Mouse (Mus musculus) liver, adult 2 months (tissue): ENCODE data around the gene Igfn1. TPM values are rescaled to one million over a fixed set of nuclear protein-coding genes. Genes with fewer than 3 reads are reported as not detected.

Experiments used
- DNase-seq: peaks from one replicate; pipeline ENCODE4 v3.0.0-alpha.2; 2011; ENCODE audit warnings: low read depth, low spot score; ENCODE audit errors: extremely low read depth
- H3K27ac ChIP-seq: fragments of 200-500 bp; replicated peaks from 2 replicates; pipeline ENCODE4 v1.5.1; 2012; ENCODE audit warnings: low read depth, mild to moderate bottlenecking, control low read depth, inconsistent platforms, low read length; ENCODE audit not compliant: insufficient read depth
- H3K27me3 ChIP-seq: fragments of 200-500 bp; 2 replicates; pipeline ENCODE4 v1.6.1; 2012; ENCODE audit warnings: mild to moderate bottlenecking, moderate library complexity, low read length, inconsistent platforms; ENCODE audit not compliant: control insufficient read depth, insufficient read depth
- H3K36me3 ChIP-seq: fragments of 200-500 bp; 2 replicates; pipeline ENCODE4 v1.6.1; 2012; ENCODE audit warnings: low read length, inconsistent platforms; ENCODE audit not compliant: control insufficient read depth, insufficient read depth
- H3K4me1 ChIP-seq: fragments of 200-500 bp; 2 replicates; pipeline ENCODE4 v1.6.1; 2011; ENCODE audit warnings: low read length; ENCODE audit not compliant: control insufficient read depth, insufficient read depth
- H3K4me3 ChIP-seq: fragments of 200-500 bp; 2 replicates; pipeline ENCODE4 v1.5.1; 2011; ENCODE audit warnings: low read depth, mild to moderate bottlenecking, control low read depth, low read length, moderate library complexity; ENCODE audit not compliant: insufficient read depth
- H3K79me2 ChIP-seq: fragments of 200-500 bp; 2 replicates; pipeline ENCODE4 v1.6.1; 2012; ENCODE audit warnings: inconsistent platforms, mild to moderate bottlenecking, low read length, moderate library complexity; ENCODE audit not compliant: control insufficient read depth, insufficient read depth
- H3K9ac ChIP-seq: fragments of 200-500 bp; 2 replicates; pipeline ENCODE4 v1.6.1; 2012; ENCODE audit warnings: low read depth, mild to moderate bottlenecking, control low read depth, inconsistent platforms, low read length
- CTCF ChIP-seq: fragments of 200-500 bp; IDR thresholded peaks from 2 replicates; pipeline ENCODE4 v1.5.1; 2011; ENCODE audit warnings: low read depth, low read length, control low read depth
- POLR2A ChIP-seq: fragments of 200-500 bp; IDR thresholded peaks from 2 replicates; pipeline ENCODE4 v1.6.1; 2011; ENCODE audit warnings: low read length, control low read depth; ENCODE audit not compliant: insufficient read depth; ENCODE audit errors: extremely low read depth
- WGBS: fragments of 180-500 bp; shearing (Covaris S2); methylation state at CpG from one replicate; pipeline ENCODE4 v1.1.7; 2018; 5-methylcytosine and 5-hydroxymethylcytosine counted together
- polyA plus RNA-seq: library from polyadenylated mRNA; depleted of rRNA; stranded (reverse); fragments of >200 nt; gene quantifications from 2 replicates; pipeline ENCODE4 v1.2.3, GENCODE M21; 2012; rRNA removed
- total RNA-seq: library from RNA; depleted of rRNA; stranded (reverse); fragments of >200 nt; gene quantifications from 2 replicates; pipeline ENCODE4 v1.2.3, GENCODE M21; 2014; rRNA removed

Igfn1 gene
- not detected in 2 replicates for total RNA-seq
- polyA plus RNA-seq: not detected in 2 replicates

DNA sequence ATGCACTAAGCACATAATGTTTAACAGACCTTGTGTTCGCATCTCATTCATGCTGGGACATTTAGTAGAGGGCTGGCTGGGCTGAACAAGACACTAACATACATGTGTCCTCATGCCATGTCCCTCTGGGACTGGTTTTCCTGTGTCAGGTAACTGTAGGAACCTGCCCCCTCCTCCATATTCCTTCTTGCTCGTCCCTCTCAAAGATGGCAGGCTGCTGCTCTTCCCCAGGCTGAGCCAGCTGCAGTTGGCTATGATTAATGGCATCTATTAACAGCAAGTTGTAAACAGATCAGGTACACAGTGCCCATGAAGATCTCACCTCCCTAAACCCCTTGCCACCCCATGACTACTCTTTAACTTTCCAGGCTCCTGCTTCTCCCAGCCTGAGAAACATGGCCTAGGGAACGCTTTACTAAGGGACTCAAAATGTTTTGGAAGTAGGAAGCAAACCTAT, at the start of gene Igfn1:
Igfn1 (minus strand) TSS at position 51 of the 457 bp plus-strand sequence.
- H3K36me3 ChIP-seq: no peaks in the 10 kb centered on the region
- no peak within 1 kb of the TSS for H3K9ac ChIP-seq
- no peak within 1 kb of the TSS for H3K4me3 ChIP-seq
- H3K27ac ChIP-seq: no peak within 1 kb of the TSS
- 95% methylated on average over 3 of the region's 3 CpGs for WGBS
- H3K79me2 ChIP-seq: no peaks in the 10 kb centered on the region
- no peak for TF ChIP-seq CTCF
- TF ChIP-seq POLR2A: no peak
- peak; percentile 24 for DNase-seq
- no peaks in the 10 kb centered on the region; the same call in 1 of the 2 replicates for H3K4me1 ChIP-seq
- no peaks in the 10 kb centered on the region for H3K27me3 ChIP-seq

- TF ChIP-seq POLR2A (no peak), CTCF (no peak)
- 91% methylated on average over 3 of the region's 3 CpGs for WGBS
- DNase-seq: no peak
- H3K36me3 ChIP-seq: no peaks in the 10 kb centered on the region
- H3K4me1 ChIP-seq: no peaks in the 10 kb centered on the region
- H3K27me3 ChIP-seq: peaks cover 2% of the 10 kb centered on the region; the same call in 1 of the 2 replicates
- no peak overlapping the region for H3K9ac ChIP-seq
- H3K79me2 ChIP-seq: no peaks in the 10 kb centered on the region
- no peak overlapping the region for H3K4me3 ChIP-seq
- H3K27ac ChIP-seq: no peak overlapping the region
Observed at GRCm38 (mm10) chr1:136055771-136056170, 49.6 kb upstream of the Igfn1 start.

DNA sequence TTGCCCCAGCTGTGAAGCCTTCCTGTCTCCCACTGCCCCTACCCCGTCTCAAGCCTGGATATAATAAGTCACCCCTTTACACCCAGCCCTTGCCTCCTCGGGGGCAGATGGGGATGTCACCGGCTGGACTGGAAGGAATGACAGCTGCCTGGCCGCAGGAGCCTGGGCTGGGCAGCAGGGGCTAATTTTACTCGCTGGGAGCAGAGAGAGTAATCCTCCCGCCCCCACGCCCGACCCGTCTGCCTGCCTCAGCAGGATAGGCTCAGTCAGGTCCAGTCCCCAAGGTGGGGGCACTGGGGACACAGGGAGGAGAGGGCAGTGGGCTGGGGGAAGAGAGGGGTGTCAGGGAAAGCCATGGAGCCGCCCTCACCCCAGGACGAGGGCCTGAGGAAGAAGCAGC, 46.4 kb upstream of the Igfn1 start, which contains the start of gene Cacna1s:
Cacna1s (plus strand) TSS at position 204 of the 400 bp plus-strand sequence.
- no peak within 1 kb of the TSS for H3K4me3 ChIP-seq
- TF ChIP-seq CTCF (no peak), POLR2A (no peak)
- H3K4me1 ChIP-seq: no peaks in the 10 kb centered on the region
- H3K79me2 ChIP-seq: no peaks in the 10 kb centered on the region
- 72% methylated on average over 11 of the region's 11 CpGs for WGBS
- H3K27me3 ChIP-seq: peaks cover 8% of the 10 kb centered on the region; the same call in 1 of the 2 replicates
- H3K36me3 ChIP-seq: no peaks in the 10 kb centered on the region
- no peak for DNase-seq
- no peak within 1 kb of the TSS for H3K27ac ChIP-seq
- H3K9ac ChIP-seq: no peak within 1 kb of the TSS

DNA sequence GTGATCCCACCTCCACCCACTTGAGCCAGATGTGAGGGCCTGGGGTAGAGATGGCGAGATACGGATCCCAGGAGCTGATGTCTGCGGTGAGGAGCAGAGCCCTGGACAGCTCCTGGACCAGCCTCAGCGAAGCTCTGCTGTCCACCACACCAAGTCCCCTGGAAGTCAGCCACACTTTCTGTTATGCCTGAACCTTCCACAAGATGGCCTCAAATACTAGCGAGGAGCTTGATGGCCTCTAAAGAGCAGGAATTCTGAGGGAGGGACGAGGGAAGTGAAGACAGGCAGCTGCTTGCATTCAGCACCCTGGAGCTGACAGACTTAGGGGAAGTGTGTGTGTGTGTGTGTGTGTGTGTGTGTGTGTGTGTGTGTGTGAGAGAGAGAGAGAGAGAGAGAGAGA, 45.3 kb upstream of the Igfn1 start:
- no peak overlapping the region for H3K9ac ChIP-seq
- TF ChIP-seq CTCF (peak; percentile 56), POLR2A (no peak)
- peak; percentile 61 for DNase-seq
- H3K36me3 ChIP-seq: no peaks in the 10 kb centered on the region
- H3K27me3 ChIP-seq: peaks cover 8% of the 10 kb centered on the region; the same call in 1 of the 2 replicates
- H3K79me2 ChIP-seq: no peaks in the 10 kb centered on the region
- 2% methylated on average over 6 of the region's 6 CpGs for WGBS
- no peak overlapping the region for H3K4me3 ChIP-seq
- no peak overlapping the region for H3K27ac ChIP-seq
- no peaks in the 10 kb centered on the region for H3K4me1 ChIP-seq

DNA sequence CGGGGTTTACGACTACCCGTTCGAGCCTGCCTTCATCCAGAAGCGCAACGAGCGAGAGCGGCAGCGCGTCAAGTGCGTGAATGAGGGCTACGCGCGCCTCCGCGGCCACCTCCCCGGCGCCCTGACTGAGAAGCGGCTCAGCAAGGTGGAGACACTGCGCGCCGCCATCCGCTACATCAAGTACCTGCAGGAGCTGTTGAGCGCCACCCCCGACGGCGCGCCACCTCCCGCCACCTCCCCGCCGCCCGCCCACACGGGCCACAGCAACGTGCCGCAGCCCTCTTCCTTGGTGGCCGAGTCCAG, 44.8 kb upstream of the Igfn1 start:
- TF ChIP-seq POLR2A (no peak), CTCF (no peak)
- Histone ChIP-seq H3K9ac (no peak overlapping the region), H3K36me3 (no peaks in the 10 kb centered on the region), H3K4me3 (no peak overlapping the region), H3K79me2 (no peaks in the 10 kb centered on the region), H3K4me1 (no peaks in the 10 kb centered on the region), H3K27ac (no peak overlapping the region), H3K27me3 (peaks cover 8% of the 10 kb centered on the region; the same call in 1 of the 2 replicates)
- 7% methylated on average over 36 of the region's 36 CpGs for WGBS
- no peak for DNase-seq

DNA sequence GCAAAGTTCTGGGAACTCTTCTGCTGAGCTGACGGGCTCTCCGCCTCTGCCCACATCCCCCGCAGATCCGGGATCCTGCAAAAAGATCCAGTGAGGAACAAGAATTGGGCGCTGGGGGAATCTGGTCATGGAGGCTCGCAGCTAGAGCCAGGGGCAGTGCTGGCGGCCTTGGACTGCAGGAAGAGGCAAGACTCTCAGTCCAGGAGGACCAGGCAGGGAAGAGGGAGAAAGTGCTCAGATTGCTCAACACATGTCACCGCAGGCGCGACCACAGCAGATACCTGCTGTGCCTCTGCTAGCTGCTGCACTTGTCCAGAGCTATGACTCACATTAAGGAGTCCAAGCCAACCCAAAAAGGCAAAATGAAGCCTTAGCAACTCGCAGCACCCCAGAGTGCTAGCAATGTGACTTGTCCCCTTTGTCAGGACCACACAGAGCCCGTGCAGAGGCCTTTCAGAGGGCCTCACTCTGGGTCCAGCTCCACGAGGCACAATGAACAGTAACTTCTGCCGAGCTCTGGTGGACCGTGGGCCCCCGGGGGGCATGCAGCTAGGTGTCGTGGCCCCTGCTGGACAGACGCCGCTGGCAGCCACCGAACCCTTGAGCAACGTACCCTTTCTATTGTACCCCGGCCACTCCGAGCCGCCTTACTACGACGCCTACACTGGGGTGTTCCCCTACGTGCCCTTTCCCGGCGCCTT, 44.3 kb upstream of the Igfn1 start, which contains the start of gene Ascl5:
Ascl5 (plus strand) TSS at position 493 of the 701 bp plus-strand sequence.
- Histone ChIP-seq H3K4me3 (no peak within 1 kb of the TSS), H3K79me2 (no peaks in the 10 kb centered on the region), H3K27ac (no peak within 1 kb of the TSS), H3K36me3 (no peaks in the 10 kb centered on the region), H3K4me1 (no peaks in the 10 kb centered on the region), H3K27me3 (peaks cover 8% of the 10 kb centered on the region; the same call in 1 of the 2 replicates), H3K9ac (no peak within 1 kb of the TSS)
- TF ChIP-seq POLR2A (no peak), CTCF (no peak)
- WGBS: 22% methylated on average over 29 of the region's 29 CpGs
- no peak for DNase-seq
